Mouse (Mus musculus): ENCODE results near the gene Exoc3l4. TPM values are rescaled to one million over a fixed set of nuclear protein-coding genes. Genes with fewer than 3 reads are reported as not detected.
A peak's percentile ranks its signal among the peaks of the same experiment; 100 is the strongest.

Gene Exoc3l4
- polyA plus RNA-seq, 1 experiment from 2014 or later, result 2.9 TPM

- Histone ChIP-seq H3K9ac (peak overlapping the region; percentile 36), H3K27me3 (no peaks in the 10 kb centered on the region), H3K4me1 (replicated peaks) (peaks cover 35% of the 10 kb centered on the region), H3K36me3 (no peaks in the 10 kb centered on the region), H3K4me2 (peak overlapping the region; percentile 58), H3K9me3 (no peaks in the 10 kb centered on the region), H3K4me3 (peak overlapping the region; percentile 31), H3K27ac (replicated peaks) (no peak overlapping the region)
- no peak; the same call in 1 of the 2 replicates for ATAC-seq (ENCODE audit: low FRiP score, low read depth)
- 22% methylated on average over 12 of the region's 12 CpGs for whole genome bisulfite sequencing
Measured at GRCm38 (mm10) chr12:111412581-111413284, 4.1 kb upstream of the Exoc3l4 start.

GRCm38 (mm10) chr12:111413300-111413699, 3.5 kb upstream of the Exoc3l4 start:
- WGBS, result 1% methylated on average over 21 of the region's 21 CpGs
- H3K36me3 ChIP-seq, result no peaks in the 10 kb centered on the region
- peak overlapping the region; percentile 58 for H3K4me2 ChIP-seq
- no peaks in the 10 kb centered on the region for H3K9me3 ChIP-seq
- H3K4me1 ChIP-seq (replicated peaks), result peaks cover 35% of the 10 kb centered on the region
- peak; percentile 66 for ATAC-seq (ENCODE audit: low FRiP score, low read depth)
- H3K27ac ChIP-seq (replicated peaks), result no peak overlapping the region
- peak overlapping the region; percentile 31 for H3K4me3 ChIP-seq
- peak overlapping the region; percentile 36 for H3K9ac ChIP-seq
- H3K27me3 ChIP-seq, result no peaks in the 10 kb centered on the region

- Histone ChIP-seq H3K4me1 (replicated peaks) (peaks cover 18% of the 10 kb centered on the region), H3K4me2 (no peak overlapping the region), H3K9ac (no peak overlapping the region), H3K9me3 (no peaks in the 10 kb centered on the region), H3K36me3 (no peaks in the 10 kb centered on the region), H3K4me3 (no peak overlapping the region), H3K27ac (replicated peaks) (no peak overlapping the region), H3K27me3 (peaks cover 44% of the 10 kb centered on the region)
- ATAC-seq (ENCODE audit: low FRiP score, low read depth), result no peak
- 79% methylated on average over 5 of the region's 5 CpGs for WGBS
Measured at GRCm38 (mm10) chr12:111419918-111420317, 3.1 kb downstream of the Exoc3l4 start.

GRCm38 (mm10) chr12:111420946-111421709, 4.3 kb downstream of the Exoc3l4 start:
- H3K27me3 ChIP-seq, result peaks cover 55% of the 10 kb centered on the region
- WGBS, result 58% methylated on average over 7 of the region's 7 CpGs

DNA sequence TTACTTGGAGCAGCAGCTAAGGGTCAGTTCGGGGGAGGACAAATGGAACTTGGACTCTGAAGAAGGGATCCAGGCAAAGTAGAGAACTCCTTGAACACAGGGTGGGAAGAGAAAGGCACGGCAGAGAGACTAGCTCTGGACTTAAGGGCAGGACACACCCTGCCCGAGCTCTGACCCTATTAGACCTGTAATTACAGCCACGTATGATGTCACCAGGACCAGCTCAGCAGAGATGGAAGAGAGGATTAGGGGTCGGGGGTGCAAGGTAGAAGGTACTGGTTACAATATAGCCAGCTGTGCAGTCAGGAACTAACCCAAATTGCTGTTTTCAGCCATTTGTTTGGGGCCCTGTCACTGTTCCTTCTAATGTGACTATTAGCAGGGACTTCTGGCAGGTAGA, 6.0 kb downstream of the Exoc3l4 start:
- Histone ChIP-seq H3K27me3 (peaks cover 67% of the 10 kb centered on the region), H3K9ac (no peak overlapping the region), H3K9me3 (no peaks in the 10 kb centered on the region), H3K4me3 (no peak overlapping the region), H3K36me3 (no peaks in the 10 kb centered on the region), H3K4me1 (replicated peaks) (peaks cover 20% of the 10 kb centered on the region), H3K4me2 (no peak overlapping the region), H3K27ac (replicated peaks) (no peak overlapping the region)
- ATAC-seq (ENCODE audit: low FRiP score, low read depth), result no peak
- 47% methylated on average over 5 of the region's 5 CpGs for WGBS

More at GRCm38 (mm10) chr12:111420946-111421709, 4.3 kb downstream of the Exoc3l4 start:
- no peak for ATAC-seq (ENCODE audit: low FRiP score, low read depth)
- H3K9ac ChIP-seq, result no peak overlapping the region
- no peak overlapping the region for H3K4me3 ChIP-seq
- no peaks in the 10 kb centered on the region for H3K9me3 ChIP-seq
- peaks cover 26% of the 10 kb centered on the region for H3K4me1 ChIP-seq (replicated peaks)
- no peak overlapping the region for H3K4me2 ChIP-seq
- H3K36me3 ChIP-seq, result no peaks in the 10 kb centered on the region
- H3K27ac ChIP-seq (replicated peaks), result no peak overlapping the region

GRCm38 (mm10) chr12:111423570-111424129, 6.8 kb downstream of the Exoc3l4 start:
- Histone ChIP-seq H3K27ac (replicated peaks) (no peak overlapping the region), H3K4me1 (replicated peaks) (peaks cover 28% of the 10 kb centered on the region), H3K27me3 (peaks cover 75% of the 10 kb centered on the region), H3K36me3 (no peaks in the 10 kb centered on the region), H3K4me2 (peak overlapping the region; percentile 68), H3K4me3 (peak overlapping the region; percentile 33), H3K9me3 (no peaks in the 10 kb centered on the region), H3K9ac (no peak overlapping the region; the same call in 1 of the 2 replicates)
- WGBS, result 3% methylated on average over 43 of the region's 43 CpGs
- no peak for ATAC-seq (ENCODE audit: low FRiP score, low read depth)

DNA sequence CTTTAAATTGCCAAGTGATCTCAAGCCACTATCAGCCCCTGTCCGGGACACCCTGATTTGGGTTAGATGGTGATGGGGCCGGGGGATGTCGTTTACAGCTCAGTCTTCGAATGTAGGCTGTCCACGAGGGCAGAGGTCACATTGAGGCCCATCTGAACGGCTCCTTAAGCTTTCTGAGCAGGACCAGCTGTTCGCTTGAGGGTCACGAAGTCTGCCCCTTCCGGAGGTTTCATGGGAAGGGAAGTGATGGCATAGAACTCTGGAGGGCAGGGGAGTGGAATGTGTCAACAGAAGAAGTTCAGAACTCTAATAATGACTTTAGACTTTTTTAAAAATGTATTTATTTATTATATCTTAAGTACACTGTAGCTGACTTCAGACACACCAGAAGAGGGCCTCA, 7.7 kb downstream of the Exoc3l4 start:
- H3K4me1 ChIP-seq (replicated peaks), result peaks cover 37% of the 10 kb centered on the region
- 26% methylated on average over 9 of the region's 9 CpGs for WGBS
- no peak overlapping the region for H3K27ac ChIP-seq (replicated peaks)
- no peak for ATAC-seq (ENCODE audit: low FRiP score, low read depth)
- no peaks in the 10 kb centered on the region for H3K36me3 ChIP-seq
- no peak overlapping the region for H3K9ac ChIP-seq
- peaks cover 77% of the 10 kb centered on the region for H3K27me3 ChIP-seq
- H3K9me3 ChIP-seq, result no peaks in the 10 kb centered on the region
- H3K4me2 ChIP-seq, result no peak overlapping the region
- no peak overlapping the region for H3K4me3 ChIP-seq

- H3K36me3 ChIP-seq, result no peaks in the 10 kb centered on the region
- no peak for ATAC-seq (ENCODE audit: low FRiP score, low read depth)
- 4% methylated on average over 15 of the region's 15 CpGs for WGBS
- H3K9me3 ChIP-seq, result no peaks in the 10 kb centered on the region
- peaks cover 76% of the 10 kb centered on the region for H3K27me3 ChIP-seq
- no peak overlapping the region for H3K27ac ChIP-seq (replicated peaks)
- 0 out of 2 replicates have a peak overlapping the region, but pooled peaks have one; percentile 18 for H3K4me2 ChIP-seq
- no peak overlapping the region for H3K4me3 ChIP-seq
- H3K4me1 ChIP-seq (replicated peaks), result peaks cover 44% of the 10 kb centered on the region
- no peak overlapping the region for H3K9ac ChIP-seq
Measured at GRCm38 (mm10) chr12:111425258-111425657, 8.4 kb downstream of the Exoc3l4 start.

- H3K9ac ChIP-seq, result no peak overlapping the region
- H3K9me3 ChIP-seq, result no peaks in the 10 kb centered on the region
- no peak overlapping the region for H3K27ac ChIP-seq (replicated peaks)
- no peaks in the 10 kb centered on the region for H3K36me3 ChIP-seq
- peaks cover 79% of the 10 kb centered on the region for H3K27me3 ChIP-seq
- peak overlapping the region; percentile 40 for H3K4me2 ChIP-seq
- WGBS, result 17% methylated on average over 29 of the region's 29 CpGs
- H3K4me1 ChIP-seq (replicated peaks), result peaks cover 51% of the 10 kb centered on the region
- H3K4me3 ChIP-seq, result 0 out of 2 replicates have a peak overlapping the region, but pooled peaks have one; percentile 10
- ATAC-seq (ENCODE audit: low FRiP score, low read depth), result peak; percentile 55; the same call in 1 of the 2 replicates
Measured at GRCm38 (mm10) chr12:111425789-111426460, 9.1 kb downstream of the Exoc3l4 start.

DNA sequence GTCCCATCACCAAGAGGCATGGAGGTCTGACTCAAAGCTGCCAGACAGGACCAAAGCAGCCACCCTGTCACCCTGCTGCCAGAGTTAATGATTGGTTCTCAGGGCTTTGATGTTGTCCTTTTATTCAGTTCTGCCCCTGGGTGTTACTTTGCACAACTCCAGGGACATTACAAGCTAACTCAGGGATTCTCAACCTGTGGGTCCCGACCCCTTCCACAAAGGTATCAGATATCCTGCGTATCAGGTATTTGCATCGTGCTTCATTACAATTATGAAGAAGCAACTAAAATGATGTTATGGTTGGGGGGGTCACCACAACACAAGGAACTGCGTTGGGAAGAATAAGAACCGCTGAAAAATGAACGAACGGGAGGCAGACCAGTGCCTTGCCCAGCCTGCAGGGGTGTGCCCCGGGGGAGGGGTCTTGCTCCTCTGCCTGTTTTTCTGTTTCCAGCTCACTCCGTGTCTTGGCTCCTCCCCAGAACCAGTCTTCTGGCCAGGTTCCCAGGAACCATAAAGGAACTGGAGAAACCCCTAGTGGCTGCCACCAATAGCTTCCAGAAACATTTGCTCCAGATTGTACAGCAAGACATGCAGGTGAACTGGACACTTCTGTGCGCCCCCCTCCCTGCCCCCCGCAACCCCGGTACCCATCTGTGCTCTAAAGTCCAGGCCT, 10.8 kb downstream of the Exoc3l4 start:
- H3K9ac ChIP-seq, result no peak overlapping the region
- no peaks in the 10 kb centered on the region for H3K9me3 ChIP-seq
- H3K4me3 ChIP-seq, result no peak overlapping the region
- ATAC-seq (ENCODE audit: low FRiP score, low read depth), result no peak
- no peak overlapping the region for H3K27ac ChIP-seq (replicated peaks)
- no peaks in the 10 kb centered on the region for H3K36me3 ChIP-seq
- H3K27me3 ChIP-seq, result peaks cover 72% of the 10 kb centered on the region
- 39% methylated on average over 12 of the region's 12 CpGs for WGBS
- H3K4me2 ChIP-seq, result no peak overlapping the region
- H3K4me1 ChIP-seq (replicated peaks), result peaks cover 51% of the 10 kb centered on the region

DNA sequence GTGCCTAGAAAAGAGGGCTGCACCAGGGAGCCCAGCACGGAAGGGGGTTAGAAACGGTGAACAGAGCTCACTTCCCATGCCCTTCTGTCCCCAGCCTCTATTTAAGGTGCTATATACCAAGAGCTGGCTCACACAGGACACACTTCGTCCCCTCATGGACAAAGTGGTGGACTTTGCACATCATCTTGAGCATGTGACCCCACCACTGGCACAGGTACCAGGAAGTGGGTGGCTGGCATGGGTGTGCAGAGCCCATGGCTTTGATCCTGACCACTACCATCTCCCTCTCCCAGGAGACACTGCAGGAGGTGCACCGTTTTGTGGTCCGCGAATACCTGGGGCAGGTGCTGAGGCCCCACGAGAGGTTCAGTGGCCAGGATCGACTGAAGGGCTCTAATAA, 11.5 kb downstream of the Exoc3l4 start:
- 17% methylated on average over 8 of the region's 8 CpGs for WGBS
- no peak overlapping the region for H3K9ac ChIP-seq
- H3K4me1 ChIP-seq (replicated peaks), result peaks cover 47% of the 10 kb centered on the region
- no peaks in the 10 kb centered on the region for H3K9me3 ChIP-seq
- no peak overlapping the region for H3K4me3 ChIP-seq
- no peak overlapping the region for H3K27ac ChIP-seq (replicated peaks)
- peaks cover 66% of the 10 kb centered on the region for H3K27me3 ChIP-seq
- peak overlapping the region; percentile 65; the same call in 1 of the 2 replicates for H3K4me2 ChIP-seq
- no peak for ATAC-seq (ENCODE audit: low FRiP score, low read depth)
- H3K36me3 ChIP-seq, result no peaks in the 10 kb centered on the region

All from hindbrain, embryonic 15.5 days (tissue).